Mouse (Mus musculus) lung, adult 2 months (tissue): ENCODE data around the gene Cnih3.

Experiments
- CTCF ChIP-seq: fragments of 200-500 bp; IDR thresholded peaks from 2 replicates; pipeline ENCODE4 v1.5.1; 2011; ENCODE audit warnings: mild to moderate bottlenecking, low read length, control low read depth; ENCODE audit not compliant: insufficient read depth
- POLR2A ChIP-seq: fragments of 200-500 bp; IDR thresholded peaks from 2 replicates; pipeline ENCODE4 v1.6.1; 2011; ENCODE audit warnings: low read depth, mild to moderate bottlenecking, control low read depth, low read length, borderline replicate concordance; ENCODE audit errors: extremely low read depth

GRCm38 (mm10) chr1:181335388-181335787 is 17.0 kb upstream of the Cnih3 start:
- TF ChIP-seq CTCF (no peak), POLR2A (no peak)
